Mouse (Mus musculus): Measurements from ENCODE around the gene Cradd. TPM values are rescaled to one million over a fixed set of nuclear protein-coding genes. Genes with fewer than 3 reads are reported as not detected.

Gene Cradd
- polyA plus RNA-seq, 1 experiment from 2014 or later = 15.0 TPM

DNA sequence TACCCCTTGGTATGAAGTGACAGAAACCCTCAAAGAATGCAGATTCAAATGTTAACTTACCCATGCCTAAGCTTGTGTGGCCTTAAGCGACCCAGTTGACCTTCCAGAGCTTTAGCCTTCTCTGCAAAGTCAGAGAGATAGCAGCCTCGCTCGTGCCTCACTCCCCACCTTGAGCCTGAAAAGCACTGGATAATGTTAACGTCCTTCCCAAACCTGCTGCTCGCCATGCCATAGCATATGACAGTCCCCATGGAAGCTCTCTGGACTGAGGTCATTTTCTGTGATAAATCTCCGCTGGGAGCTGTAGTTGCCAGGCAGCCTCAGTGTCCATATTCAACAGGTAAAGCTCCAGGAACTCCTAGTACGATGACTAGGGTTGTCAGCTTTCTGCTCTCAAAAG lies 170.7 kb downstream of the Cradd start:
- WGBS = 82% methylated on average over 7 of the region's 7 CpGs

DNA sequence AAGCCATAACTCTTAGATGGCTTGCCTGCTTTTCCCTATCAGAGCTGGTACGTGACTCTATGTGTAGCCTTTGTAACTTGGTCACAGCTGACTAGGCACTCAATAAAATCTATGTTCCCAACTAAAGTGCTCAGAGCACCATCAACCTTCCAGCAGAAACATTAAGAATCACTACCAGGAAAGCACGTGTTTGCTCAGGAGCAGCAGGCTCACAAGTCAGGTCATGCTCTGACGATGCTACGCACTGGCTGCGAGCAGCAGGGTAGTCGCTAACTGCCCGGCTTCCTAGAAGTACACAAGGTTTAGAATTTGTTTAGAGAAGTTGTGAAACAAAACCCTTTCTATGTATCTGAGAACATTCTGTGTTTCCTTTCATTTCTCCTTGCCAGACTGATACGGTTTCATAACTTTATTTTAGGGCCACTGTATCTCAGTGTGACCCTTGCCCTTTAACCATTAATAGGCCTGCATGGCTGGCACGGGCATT lies 171.4 kb downstream of the Cradd start:
- no peaks in the 10 kb centered on the region for H3K36me3 ChIP-seq (ENCODE audit: control insufficient read depth, insufficient read depth, low read length)
- DNase-seq (ENCODE audit: low spot score, missing footprints) (no peak), ATAC-seq (ENCODE audit: low FRiP score) (no peak)
- no peaks in the 10 kb centered on the region for H3K9me3 ChIP-seq (ENCODE audit: control insufficient read depth, low read length)
- H3K27ac ChIP-seq (ENCODE audit: low read depth, low read length) = no peak overlapping the region
- H3K4me2 ChIP-seq = no peak overlapping the region
- no peak overlapping the region for H3K4me3 ChIP-seq (ENCODE audit: low read depth, low read length)
- WGBS = 79% methylated on average over 9 of the region's 9 CpGs
- no peak overlapping the region for H3K9ac ChIP-seq (ENCODE audit: low read length)
- H3K27me3 ChIP-seq (ENCODE audit: control insufficient read depth, insufficient read depth, low read length) = no peaks in the 10 kb centered on the region
- H3K4me1 ChIP-seq (ENCODE audit: control insufficient read depth, insufficient read depth, low read length) = no peaks in the 10 kb centered on the region

More for the DNA sequence above, 170.7 kb downstream of the Cradd start:
- no peak for DNase-seq (ENCODE audit: low spot score, missing footprints)
- H3K9me3 ChIP-seq (ENCODE audit: control insufficient read depth, low read length) = no peaks in the 10 kb centered on the region
- H3K9ac ChIP-seq (ENCODE audit: low read length) = no peak overlapping the region
- no peaks in the 10 kb centered on the region for H3K4me1 ChIP-seq (ENCODE audit: control insufficient read depth, insufficient read depth, low read length)
- H3K4me2 ChIP-seq = no peak overlapping the region
- no peaks in the 10 kb centered on the region for H3K36me3 ChIP-seq (ENCODE audit: control insufficient read depth, insufficient read depth, low read length)
- H3K27me3 ChIP-seq (ENCODE audit: control insufficient read depth, insufficient read depth, low read length) = no peaks in the 10 kb centered on the region
- no peak overlapping the region for H3K4me3 ChIP-seq (ENCODE audit: low read depth, low read length)
- H3K27ac ChIP-seq (ENCODE audit: low read depth, low read length) = no peak overlapping the region
- no peak for ATAC-seq (ENCODE audit: low FRiP score)

DNA sequence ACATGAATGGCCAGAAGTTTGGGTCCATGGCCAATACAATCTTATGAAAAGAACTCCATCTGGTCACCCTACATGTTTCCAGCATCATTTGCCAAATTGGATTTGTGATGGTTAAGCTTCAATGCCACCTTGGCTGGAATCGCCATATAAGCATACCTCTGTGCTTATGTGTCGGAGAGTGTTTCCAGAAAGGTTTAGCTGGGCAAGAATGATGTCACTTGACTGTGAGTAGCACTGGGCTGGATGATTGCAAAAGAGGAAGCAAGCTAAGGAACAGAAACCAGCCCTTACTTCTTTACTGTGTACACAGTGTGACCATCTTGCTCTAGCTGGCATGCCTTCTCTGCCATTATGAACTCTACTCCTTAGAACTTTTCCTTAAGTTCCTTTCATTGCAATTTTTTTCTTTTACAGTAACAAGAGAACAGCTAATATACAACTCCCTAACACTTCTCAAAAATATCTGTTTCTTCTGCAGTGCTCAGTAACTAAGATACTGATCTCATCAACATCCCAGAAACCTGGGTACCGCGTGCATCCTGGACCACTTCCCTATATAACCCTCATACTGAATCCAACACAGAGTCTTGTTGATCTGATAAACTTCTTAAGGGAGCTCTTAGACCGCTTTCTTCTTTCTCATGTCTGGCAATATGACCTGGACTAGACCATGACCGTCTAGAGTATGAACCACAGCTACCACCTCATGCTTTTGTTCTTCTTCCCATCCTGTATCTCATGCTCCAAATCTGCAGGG lies 172.7 kb downstream of the Cradd start:
- Histone ChIP-seq H3K4me2 (no peak overlapping the region), H3K9me3 (ENCODE audit: control insufficient read depth, low read length) (no peaks in the 10 kb centered on the region), H3K27me3 (ENCODE audit: control insufficient read depth, insufficient read depth, low read length) (no peaks in the 10 kb centered on the region), H3K4me3 (ENCODE audit: low read depth, low read length) (no peak overlapping the region), H3K9ac (ENCODE audit: low read length) (no peak overlapping the region), H3K4me1 (ENCODE audit: control insufficient read depth, insufficient read depth, low read length) (no peaks in the 10 kb centered on the region), H3K36me3 (ENCODE audit: control insufficient read depth, insufficient read depth, low read length) (no peaks in the 10 kb centered on the region), H3K27ac (ENCODE audit: low read depth, low read length) (no peak overlapping the region)
- DNase-seq (ENCODE audit: low spot score, missing footprints) (no peak), ATAC-seq (ENCODE audit: low FRiP score) (no peak)
- 92% methylated on average over 6 of the region's 6 CpGs for WGBS

DNA sequence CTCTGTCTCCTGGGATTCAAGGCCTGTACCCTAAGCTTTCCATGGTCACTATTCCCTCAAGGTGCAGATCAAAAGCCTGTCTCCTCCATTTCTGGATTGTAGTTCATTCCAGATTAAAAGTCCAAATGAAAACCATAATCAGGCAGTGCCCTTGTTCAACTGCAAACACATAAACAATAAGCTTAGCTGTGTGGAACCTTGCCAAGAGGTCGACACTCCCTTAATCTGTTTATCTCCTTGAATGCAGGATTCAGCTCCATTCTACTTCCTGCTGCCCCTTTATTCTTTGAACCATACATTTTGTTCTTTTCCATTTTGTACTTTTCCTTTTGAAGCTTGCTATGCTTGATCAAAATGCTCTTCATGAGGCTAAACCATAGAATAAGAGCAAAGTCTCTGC lies 174.3 kb downstream of the Cradd start:
- DNase-seq (ENCODE audit: low spot score, missing footprints) (no peak), ATAC-seq (ENCODE audit: low FRiP score) (no peak)
- Histone ChIP-seq H3K36me3 (ENCODE audit: control insufficient read depth, insufficient read depth, low read length) (no peaks in the 10 kb centered on the region), H3K4me3 (ENCODE audit: low read depth, low read length) (no peak overlapping the region), H3K9ac (ENCODE audit: low read length) (no peak overlapping the region), H3K4me2 (no peak overlapping the region), H3K4me1 (ENCODE audit: control insufficient read depth, insufficient read depth, low read length) (peaks cover 8% of the 10 kb centered on the region; the same call in 1 of the 2 replicates), H3K9me3 (ENCODE audit: control insufficient read depth, low read length) (no peaks in the 10 kb centered on the region), H3K27me3 (ENCODE audit: control insufficient read depth, insufficient read depth, low read length) (no peaks in the 10 kb centered on the region), H3K27ac (ENCODE audit: low read depth, low read length) (no peak overlapping the region)
- 14% methylated on average over 1 of the region's 1 CpGs for WGBS

DNA sequence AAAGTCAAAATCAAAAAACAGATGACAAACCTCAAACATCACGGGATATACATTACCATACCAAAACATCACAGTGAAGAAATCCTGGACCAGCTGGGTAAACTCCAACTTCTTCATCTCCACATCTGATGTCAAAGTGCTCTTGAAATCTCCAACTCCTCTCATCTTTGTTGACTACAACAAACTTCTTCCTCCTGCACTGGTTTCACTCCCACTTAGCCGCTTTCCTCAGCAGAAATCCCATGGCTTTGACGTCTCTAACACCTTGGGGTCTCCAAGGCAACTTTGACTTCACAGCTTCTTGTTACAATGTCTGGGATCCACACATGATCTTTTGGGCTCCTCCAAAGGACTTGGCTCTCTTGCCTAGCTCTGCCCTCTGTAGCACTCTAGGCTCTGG lies 175.3 kb downstream of the Cradd start:
- ATAC-seq (ENCODE audit: low FRiP score) = no peak
- WGBS = 89% methylated on average over 3 of the region's 3 CpGs
- no peak for DNase-seq (ENCODE audit: low spot score, missing footprints)

DNA sequence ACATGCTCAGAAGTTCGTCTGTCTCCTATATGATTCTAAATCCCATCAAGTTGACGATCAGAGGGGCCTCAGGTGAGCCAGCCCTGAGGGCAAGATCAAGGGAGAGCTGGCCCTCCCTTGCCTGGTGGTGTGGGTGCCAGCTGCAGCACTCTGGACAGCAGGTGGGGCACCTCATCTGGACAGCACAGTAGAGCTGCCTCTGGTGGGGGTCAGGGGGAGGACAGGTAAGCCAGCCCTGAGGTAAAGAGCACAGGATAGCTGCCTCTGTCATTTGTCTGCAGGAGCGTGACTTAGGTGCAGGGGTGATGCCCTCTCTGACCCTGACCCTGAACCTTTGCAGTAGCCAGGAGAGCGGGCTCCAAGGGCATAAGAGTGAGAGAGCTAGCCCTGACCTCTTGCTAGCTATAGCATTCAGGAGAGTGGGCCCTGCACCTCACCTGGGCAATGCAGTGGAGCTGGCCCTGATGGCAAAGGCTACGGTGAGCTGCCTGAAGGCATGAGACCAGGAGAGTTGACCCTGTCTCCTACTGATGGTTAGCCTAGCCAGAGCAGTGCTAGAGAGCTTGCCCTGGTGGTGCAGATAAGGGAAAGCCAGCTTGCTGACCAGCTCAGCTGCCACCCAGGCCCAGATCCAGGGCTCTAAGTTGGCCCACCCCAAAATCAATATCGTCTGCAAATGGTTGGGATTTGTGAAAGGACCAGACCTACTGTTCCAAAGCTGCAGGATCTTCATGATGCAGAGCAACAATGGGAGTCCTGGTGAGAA lies 176.6 kb downstream of the Cradd start:
- DNase-seq (ENCODE audit: low spot score, missing footprints) (no peak), ATAC-seq (ENCODE audit: low FRiP score) (0 out of 2 replicates have a peak, but pooled peaks have one; percentile 6)
- 89% methylated on average over 6 of the region's 6 CpGs for WGBS
- Histone ChIP-seq H3K27ac (ENCODE audit: low read depth, low read length) (no peak overlapping the region), H3K4me2 (no peak overlapping the region), H3K27me3 (ENCODE audit: control insufficient read depth, insufficient read depth, low read length) (no peaks in the 10 kb centered on the region), H3K9me3 (ENCODE audit: control insufficient read depth, low read length) (no peaks in the 10 kb centered on the region), H3K9ac (ENCODE audit: low read length) (no peak overlapping the region), H3K36me3 (ENCODE audit: control insufficient read depth, insufficient read depth, low read length) (no peaks in the 10 kb centered on the region), H3K4me3 (ENCODE audit: low read depth, low read length) (no peak overlapping the region), H3K4me1 (ENCODE audit: control insufficient read depth, insufficient read depth, low read length) (peaks cover 29% of the 10 kb centered on the region)

More for the DNA sequence above, 175.3 kb downstream of the Cradd start:
- no peaks in the 10 kb centered on the region for H3K36me3 ChIP-seq (ENCODE audit: control insufficient read depth, insufficient read depth, low read length)
- no peak overlapping the region for H3K4me3 ChIP-seq (ENCODE audit: low read depth, low read length)
- H3K9ac ChIP-seq (ENCODE audit: low read length) = no peak overlapping the region
- peaks cover 19% of the 10 kb centered on the region for H3K4me1 ChIP-seq (ENCODE audit: control insufficient read depth, insufficient read depth, low read length)
- H3K4me2 ChIP-seq = no peak overlapping the region
- H3K27ac ChIP-seq (ENCODE audit: low read depth, low read length) = no peak overlapping the region
- H3K27me3 ChIP-seq (ENCODE audit: control insufficient read depth, insufficient read depth, low read length) = no peaks in the 10 kb centered on the region
- no peaks in the 10 kb centered on the region for H3K9me3 ChIP-seq (ENCODE audit: control insufficient read depth, low read length)

DNA sequence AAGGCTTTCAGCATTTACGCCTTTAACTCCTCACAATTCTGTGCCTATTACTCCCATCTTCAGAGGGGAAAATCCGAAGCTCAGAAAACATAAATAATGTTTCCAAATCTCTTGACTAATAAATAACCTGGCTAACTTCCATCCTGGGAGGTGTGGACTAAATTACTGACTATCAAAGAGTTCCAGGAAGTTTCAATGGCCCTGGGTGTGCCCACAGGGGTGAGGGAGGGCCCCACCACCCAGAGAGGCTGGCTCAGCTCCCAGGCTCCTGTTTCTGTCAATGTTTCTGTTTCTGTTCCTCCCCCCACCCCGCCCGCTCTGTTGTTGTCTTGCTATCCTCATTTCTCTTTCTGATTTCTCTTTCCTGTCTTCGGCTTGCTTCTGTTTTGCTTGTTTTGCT lies 177.4 kb downstream of the Cradd start:
- Histone ChIP-seq H3K4me3 (ENCODE audit: low read depth, low read length) (no peak overlapping the region), H3K27ac (ENCODE audit: low read depth, low read length) (no peak overlapping the region), H3K4me2 (no peak overlapping the region), H3K27me3 (ENCODE audit: control insufficient read depth, insufficient read depth, low read length) (no peaks in the 10 kb centered on the region), H3K9me3 (ENCODE audit: control insufficient read depth, low read length) (no peaks in the 10 kb centered on the region), H3K36me3 (ENCODE audit: control insufficient read depth, insufficient read depth, low read length) (no peaks in the 10 kb centered on the region), H3K9ac (ENCODE audit: low read length) (no peak overlapping the region), H3K4me1 (ENCODE audit: control insufficient read depth, insufficient read depth, low read length) (peaks cover 29% of the 10 kb centered on the region)
- ATAC-seq (ENCODE audit: low FRiP score) = no peak
- DNase-seq (ENCODE audit: low spot score, missing footprints) = no peak
- WGBS = 85% methylated on average over 5 of the region's 5 CpGs

DNA sequence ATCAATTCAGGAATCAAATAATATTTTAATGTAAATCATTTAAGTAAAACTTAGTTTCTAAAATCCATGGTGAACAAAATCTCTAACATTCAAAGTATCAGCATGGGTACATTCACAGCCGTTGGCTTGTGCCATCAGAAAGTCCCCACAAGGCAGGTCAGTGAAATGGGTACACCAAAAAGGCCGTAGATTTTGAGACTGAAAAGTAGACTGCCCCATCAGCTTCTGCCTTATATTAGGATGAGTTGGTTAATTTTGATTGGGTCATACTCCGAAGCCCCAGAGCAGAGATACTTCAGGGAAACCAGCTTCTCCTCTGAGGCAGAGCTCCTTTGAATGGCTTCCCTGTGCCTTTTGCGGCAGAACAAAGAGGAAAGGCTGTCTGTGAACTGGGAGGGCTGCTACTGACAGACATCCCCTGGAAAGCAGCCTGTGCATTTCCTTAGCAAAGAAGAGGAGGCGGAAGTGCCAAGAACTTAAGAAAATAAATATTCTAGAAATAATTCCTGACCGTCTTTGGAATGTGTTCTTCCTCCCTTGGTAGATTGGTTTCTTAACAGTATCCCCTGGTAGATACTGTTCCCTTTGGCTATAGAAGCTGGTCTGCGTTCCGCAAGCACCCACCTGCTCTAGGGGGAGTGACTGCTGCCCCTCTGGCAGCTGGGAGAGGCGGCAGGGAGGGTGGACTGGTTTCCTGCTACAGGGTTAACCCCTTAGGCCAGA lies 178.6 kb downstream of the Cradd start:
- 29% methylated on average over 9 of the region's 9 CpGs for WGBS
- ATAC-seq (ENCODE audit: low FRiP score) (0 out of 2 replicates have a peak, but pooled peaks have one; percentile 39), DNase-seq (ENCODE audit: low spot score, missing footprints) (peak; percentile 91)
- Histone ChIP-seq H3K4me1 (ENCODE audit: control insufficient read depth, insufficient read depth, low read length) (peaks cover 29% of the 10 kb centered on the region), H3K4me2 (no peak overlapping the region), H3K4me3 (ENCODE audit: low read depth, low read length) (no peak overlapping the region), H3K36me3 (ENCODE audit: control insufficient read depth, insufficient read depth, low read length) (no peaks in the 10 kb centered on the region), H3K9me3 (ENCODE audit: control insufficient read depth, low read length) (no peaks in the 10 kb centered on the region), H3K9ac (ENCODE audit: low read length) (peak overlapping the region; percentile 22; the same call in 1 of the 2 replicates), H3K27ac (ENCODE audit: low read depth, low read length) (no peak overlapping the region), H3K27me3 (ENCODE audit: control insufficient read depth, insufficient read depth, low read length) (no peaks in the 10 kb centered on the region)
